Mouse (Mus musculus) kidney, adult 9 months (tissue): ENCODE measurements around the gene Snrpb.

ENCODE experiments used
- DNase-seq: peaks from one replicate; pipeline ENCODE4 v3.0.0; 2022

The Snrpb gene

DNA sequence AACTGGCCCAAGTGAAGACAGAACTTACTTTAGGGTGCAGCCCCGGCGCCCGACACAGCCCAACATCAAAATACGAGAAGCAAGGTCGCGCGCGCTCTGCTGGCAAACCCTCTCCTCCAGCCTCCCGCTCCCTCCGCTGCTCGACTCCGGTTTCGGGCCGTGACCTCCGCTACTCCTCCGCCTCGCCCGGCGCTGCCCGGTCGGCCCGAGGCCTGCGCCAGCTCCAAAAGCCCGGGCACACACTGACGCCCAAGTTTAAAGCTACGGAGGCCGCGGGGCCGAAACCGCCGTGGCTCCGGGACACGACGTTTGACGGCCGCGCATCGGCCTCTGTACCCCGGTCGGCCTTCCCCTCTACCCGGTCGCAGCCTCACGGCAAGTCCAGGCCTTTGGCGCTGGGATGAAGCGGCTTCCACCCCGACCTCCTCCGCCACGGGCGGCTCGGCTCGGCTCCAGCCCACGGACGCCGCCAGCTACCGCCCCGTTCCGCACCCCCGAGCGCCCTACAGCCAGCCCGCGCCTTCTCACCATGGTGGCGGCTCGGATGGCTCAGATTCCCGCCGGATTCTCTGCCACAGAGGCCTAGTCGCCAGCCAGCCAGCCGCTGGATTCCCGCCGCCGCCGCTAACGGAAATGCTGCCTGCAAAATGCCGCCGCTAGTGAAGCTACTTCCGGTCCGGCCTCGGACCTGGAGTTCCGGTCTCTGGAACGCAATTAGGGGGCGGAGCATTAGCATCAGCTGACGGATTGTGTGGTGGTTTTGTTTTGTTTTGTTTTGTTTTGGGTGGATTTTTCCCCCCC is at the start of gene Snrpb:
Gene Snrpb (minus strand): TSS at position 698 of the 801 bp plus-strand sequence.
- peak; percentile 92 for DNase-seq

- no peak for DNase-seq
Measured at GRCm38 (mm10) chr2:130211581-130211980, 32.4 kb upstream of the Snrpb start.

GRCm38 (mm10) chr2:130209636-130210035 is 30.4 kb upstream of the Snrpb start:
- no peak for DNase-seq

GRCm38 (mm10) chr2:130207996-130208395 is 28.8 kb upstream of the Snrpb start:
- DNase-seq = no peak

GRCm38 (mm10) chr2:130207376-130207775 is 28.2 kb upstream of the Snrpb start:
- DNase-seq = no peak

GRCm38 (mm10) chr2:130200961-130201360 is 21.8 kb upstream of the Snrpb start:
- DNase-seq = no peak

DNA sequence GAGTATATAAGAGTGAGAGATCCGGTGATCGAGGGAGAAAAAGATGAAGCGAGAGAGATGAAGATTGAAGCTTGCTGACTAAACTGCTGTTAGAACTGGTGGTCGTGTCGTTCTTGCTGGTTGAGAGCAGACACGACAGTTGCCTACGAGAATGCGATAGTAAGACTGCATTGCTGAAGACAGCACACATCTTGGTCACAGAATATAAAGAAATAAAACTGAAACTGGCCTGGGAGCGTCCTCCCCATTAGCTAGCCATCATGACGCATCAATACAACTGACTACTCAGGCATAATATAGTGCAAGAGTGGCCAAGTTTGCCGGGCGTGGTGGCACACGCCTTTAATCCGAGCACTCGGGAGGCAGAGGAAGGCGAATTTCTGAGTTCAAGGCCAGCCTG is 15.7 kb upstream of the Snrpb start, which contains the start of gene Tmc2:
Gene Tmc2 (plus strand): TSS at position 301 of the 400 bp plus-strand sequence.
- no peak for DNase-seq

DNA sequence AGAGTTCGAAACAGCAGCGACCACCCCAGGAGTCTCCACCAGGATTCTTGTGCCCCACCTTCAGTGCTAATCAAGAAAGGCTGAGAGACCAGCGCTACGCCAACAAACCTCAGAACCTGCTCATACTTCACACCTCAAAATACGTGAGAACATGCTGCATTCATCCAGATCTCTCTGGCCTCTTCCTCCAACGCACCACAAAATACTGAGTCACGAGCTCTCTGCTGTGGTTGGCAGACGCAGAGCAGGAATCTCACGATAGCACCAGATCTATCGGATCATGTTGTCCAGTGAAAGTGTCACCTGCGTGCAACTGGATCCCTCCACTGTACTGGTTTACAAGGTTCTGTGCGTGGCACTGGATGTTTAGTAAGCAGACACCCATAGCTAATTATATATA is 9.2 kb upstream of the Snrpb start:
- DNase-seq = no peak

DNA sequence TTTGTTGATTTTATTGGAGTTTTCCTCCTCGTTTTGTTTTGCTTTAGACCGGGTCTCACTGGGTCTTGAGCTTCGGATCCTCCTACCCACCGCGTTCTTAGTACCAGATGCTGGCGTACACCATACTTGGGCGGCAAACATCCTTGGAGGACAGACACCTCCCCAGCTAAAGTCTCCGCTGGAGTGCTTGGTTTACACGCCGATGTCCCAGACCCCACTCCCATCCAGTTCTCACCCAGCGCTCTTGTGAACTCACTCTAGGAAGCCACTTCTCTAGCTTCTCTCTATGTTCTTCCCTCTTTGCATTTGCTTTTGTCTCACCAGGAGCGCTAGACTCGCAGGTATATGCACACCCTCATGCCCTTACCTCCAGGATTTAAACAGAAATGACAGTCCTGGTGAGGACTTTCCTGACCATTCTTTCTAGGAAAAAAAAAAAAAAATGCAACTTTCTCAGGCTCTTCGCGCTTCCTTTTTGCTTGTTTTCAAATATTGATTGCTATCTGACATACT is 360 bp upstream of the Snrpb start:
- no peak for DNase-seq

- DNase-seq = peak; percentile 21
Measured at GRCm38 (mm10) chr2:130178381-130178705, 860 bp downstream of the Snrpb start.

GRCm38 (mm10) chr2:130176820-130177219 is 2.4 kb downstream of the Snrpb start:
- no peak for DNase-seq

GRCm38 (mm10) chr2:130171674-130172073 is 7.5 kb downstream of the Snrpb start:
- DNase-seq = no peak

- peak; percentile 50 for DNase-seq
Measured at GRCm38 (mm10) chr2:130167861-130168260, 11.3 kb downstream of the Snrpb start.

DNA sequence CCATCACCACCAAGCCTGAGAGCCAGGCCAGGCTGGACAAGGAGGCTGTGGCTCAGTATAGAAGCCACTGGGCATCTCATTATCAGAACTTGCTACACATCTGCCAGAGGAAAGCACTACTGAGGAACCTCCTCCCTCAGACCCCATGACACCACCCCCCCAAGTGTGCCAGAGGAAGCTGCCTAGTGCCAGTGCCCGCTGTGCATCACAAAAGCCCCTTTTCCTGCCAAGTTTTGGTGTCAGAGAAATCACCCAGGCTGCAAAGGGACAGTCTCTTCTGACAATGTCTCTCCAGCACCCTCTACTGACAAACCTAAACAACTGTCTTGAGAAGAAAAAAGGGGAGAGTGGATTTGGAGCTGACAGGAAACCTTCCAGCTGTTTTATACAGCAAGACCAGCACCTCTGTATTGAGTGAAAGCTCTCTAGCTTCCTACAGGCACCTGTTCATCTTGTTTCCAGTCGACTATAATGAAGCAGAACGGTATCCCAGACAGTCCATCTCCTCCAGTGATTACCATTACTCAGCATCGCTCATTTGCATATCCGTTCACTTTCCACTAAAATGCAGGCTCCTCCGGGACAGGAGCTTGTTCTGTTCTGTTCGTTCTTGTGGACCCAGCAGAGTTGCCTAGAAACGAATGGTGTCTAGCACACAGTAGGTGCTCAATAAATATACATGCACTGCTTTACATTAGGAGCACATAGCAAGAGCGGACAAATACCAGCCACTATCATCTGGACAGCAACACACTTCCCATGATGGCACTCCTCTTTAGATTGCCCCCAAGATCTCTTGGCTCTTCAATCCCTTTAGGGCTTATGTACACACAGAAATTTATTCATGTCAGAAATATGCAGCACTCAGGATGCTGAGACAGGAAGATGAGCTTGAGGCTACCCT is 12.6 kb downstream of the Snrpb start:
- peak; percentile 36 for DNase-seq

DNA sequence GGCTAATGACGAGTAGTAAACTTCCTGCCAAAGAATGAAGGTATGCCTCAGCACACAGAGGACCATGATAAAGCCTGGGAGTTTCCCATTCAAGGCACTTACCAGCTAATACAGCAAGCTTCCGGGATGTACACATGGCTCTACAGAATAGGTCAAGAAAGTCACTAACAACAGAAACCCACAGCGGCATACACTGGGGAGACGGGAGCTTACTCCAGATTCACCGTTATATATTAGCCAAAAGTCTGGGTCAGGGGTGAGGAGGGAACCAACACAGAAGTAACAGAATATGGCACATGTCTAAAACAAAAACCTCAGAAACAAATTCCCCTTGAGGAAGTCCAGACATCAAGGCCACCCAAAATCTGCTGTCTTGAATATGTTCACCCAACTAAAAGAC is 16.5 kb downstream of the Snrpb start:
- no peak for DNase-seq

- no peak for DNase-seq
Measured at GRCm38 (mm10) chr2:130158088-130158437, 21.1 kb downstream of the Snrpb start.

GRCm38 (mm10) chr2:130157231-130158087 is 21.7 kb downstream of the Snrpb start:
- no peak for DNase-seq

GRCm38 (mm10) chr2:130155851-130156250 is 23.4 kb downstream of the Snrpb start:
- no peak for DNase-seq

DNA sequence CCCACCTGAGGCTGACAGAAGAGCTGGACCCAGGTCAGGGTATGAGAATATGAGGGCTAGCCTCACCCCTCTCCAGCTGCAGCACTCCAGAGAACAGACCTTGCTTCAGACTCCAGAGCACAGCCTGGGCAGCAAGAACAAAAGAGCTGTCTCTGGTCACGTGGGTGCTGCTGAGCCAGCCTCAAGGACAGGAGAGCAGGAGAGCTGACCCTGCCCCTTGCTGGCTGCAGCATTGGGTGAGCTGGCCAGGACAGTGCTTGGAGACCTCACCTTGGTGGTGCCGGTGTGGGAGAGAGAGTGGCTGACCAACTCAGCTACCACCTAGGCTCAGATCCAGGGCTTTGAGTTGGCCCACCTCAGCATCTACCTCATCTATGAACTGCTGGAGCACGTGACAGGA is 24.0 kb downstream of the Snrpb start:
- DNase-seq = no peak

DNA sequence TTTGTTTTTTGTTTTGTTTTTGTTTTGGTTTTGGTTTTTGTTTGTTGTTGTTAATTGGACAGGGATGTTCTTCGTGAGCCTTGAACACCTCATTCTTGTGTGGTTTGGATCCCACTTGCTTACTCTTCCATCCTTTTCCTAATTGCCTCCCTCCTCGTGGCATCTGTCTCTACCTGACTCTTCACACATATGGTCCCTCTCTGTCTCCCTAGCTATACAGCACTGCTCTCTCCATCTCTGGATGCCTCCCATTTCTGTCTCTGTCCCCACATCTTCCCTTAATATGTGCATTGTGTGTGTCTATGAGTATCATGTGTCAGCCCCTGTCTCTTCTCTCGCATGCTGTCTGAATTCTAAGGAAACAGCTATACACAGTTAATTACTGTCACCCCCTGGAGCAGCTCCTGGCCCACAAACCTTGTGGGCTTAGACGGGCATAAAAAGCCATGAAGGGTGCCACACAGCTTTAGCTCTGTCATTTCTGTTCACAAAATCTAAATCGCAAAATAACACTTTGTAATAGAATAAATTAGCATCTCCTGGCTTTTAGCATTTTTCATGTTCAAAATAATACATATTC is 33.0 kb downstream of the Snrpb start:
- DNase-seq = no peak

DNA sequence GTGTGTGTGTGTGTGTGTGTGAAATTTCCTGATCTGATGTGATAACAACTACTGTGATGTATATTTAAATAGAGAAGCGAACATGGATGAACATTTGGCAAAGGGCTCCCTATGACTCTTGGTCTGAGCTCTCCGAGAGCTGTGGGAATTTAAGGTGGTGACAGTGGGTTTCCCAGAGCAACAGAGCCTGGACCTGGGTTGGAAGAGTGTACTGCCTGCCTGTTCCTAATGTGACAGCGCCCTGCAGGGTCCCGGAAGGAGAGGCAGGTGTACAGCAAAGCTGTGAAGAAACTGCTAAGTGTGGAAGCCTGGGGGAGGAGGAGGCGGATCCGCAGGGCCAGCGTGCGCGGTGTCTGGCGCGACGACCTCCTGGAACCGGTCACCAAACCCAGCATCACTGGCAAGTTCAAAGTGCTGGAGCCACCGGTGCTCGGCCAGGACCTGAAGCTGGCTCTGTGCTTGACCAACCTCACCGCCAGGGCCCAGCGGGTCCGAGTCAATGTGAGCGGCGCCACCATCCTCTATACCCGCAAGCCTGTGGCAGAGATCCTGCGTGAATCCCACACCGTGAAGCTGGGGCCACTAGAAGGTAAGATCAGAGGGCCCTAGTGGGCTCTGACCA is 34.4 kb downstream of the Snrpb start:
- DNase-seq = no peak

DNA sequence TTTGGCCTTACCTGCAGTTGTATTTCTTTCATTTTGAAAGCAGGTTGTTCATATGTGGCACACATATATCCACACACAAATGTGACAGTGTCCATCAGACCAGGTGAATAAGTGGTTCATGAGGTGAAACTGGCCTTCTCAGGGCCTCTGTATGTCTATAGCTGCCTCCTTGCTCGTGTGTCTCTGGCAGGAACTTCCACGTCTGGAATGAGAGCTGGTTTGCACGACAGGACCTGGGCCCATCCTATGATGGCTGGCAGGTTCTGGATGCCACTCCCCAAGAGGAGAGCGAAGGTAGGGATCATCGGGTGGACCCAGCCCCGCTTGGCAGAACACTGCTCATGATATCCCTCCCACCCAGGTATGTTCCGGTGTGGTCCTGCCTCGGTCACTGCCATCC is 36.2 kb downstream of the Snrpb start:
- DNase-seq = no peak
